Mouse (Mus musculus) liver, adult 2 months (tissue): ENCODE results near the gene Tsen34. TPM values are rescaled to one million over a fixed set of nuclear protein-coding genes. Genes with fewer than 3 reads are reported as not detected.
A peak's percentile ranks its signal among the peaks of the same experiment; 100 is the strongest.

Experiments
- DNase-seq: peaks from one replicate; pipeline ENCODE4 v3.0.0-alpha.2; 2011; ENCODE audit warnings: low read depth, low spot score; ENCODE audit errors: extremely low read depth
- H3K27ac ChIP-seq: fragments of 200-500 bp; replicated peaks from 2 replicates; pipeline ENCODE4 v1.5.1; 2012; ENCODE audit warnings: low read depth, mild to moderate bottlenecking, control low read depth, inconsistent platforms, low read length; ENCODE audit not compliant: insufficient read depth
- H3K27me3 ChIP-seq: fragments of 200-500 bp; 2 replicates; pipeline ENCODE4 v1.6.1; 2012; ENCODE audit warnings: mild to moderate bottlenecking, moderate library complexity, low read length, inconsistent platforms; ENCODE audit not compliant: control insufficient read depth, insufficient read depth
- H3K36me3 ChIP-seq: fragments of 200-500 bp; 2 replicates; pipeline ENCODE4 v1.6.1; 2012; ENCODE audit warnings: low read length, inconsistent platforms; ENCODE audit not compliant: control insufficient read depth, insufficient read depth
- H3K4me1 ChIP-seq: fragments of 200-500 bp; 2 replicates; pipeline ENCODE4 v1.6.1; 2011; ENCODE audit warnings: low read length; ENCODE audit not compliant: control insufficient read depth, insufficient read depth
- H3K4me3 ChIP-seq: fragments of 200-500 bp; 2 replicates; pipeline ENCODE4 v1.5.1; 2011; ENCODE audit warnings: low read depth, mild to moderate bottlenecking, control low read depth, low read length, moderate library complexity; ENCODE audit not compliant: insufficient read depth
- H3K79me2 ChIP-seq: fragments of 200-500 bp; 2 replicates; pipeline ENCODE4 v1.6.1; 2012; ENCODE audit warnings: inconsistent platforms, mild to moderate bottlenecking, low read length, moderate library complexity; ENCODE audit not compliant: control insufficient read depth, insufficient read depth
- H3K9ac ChIP-seq: fragments of 200-500 bp; 2 replicates; pipeline ENCODE4 v1.6.1; 2012; ENCODE audit warnings: low read depth, mild to moderate bottlenecking, control low read depth, inconsistent platforms, low read length
- CTCF ChIP-seq: fragments of 200-500 bp; IDR thresholded peaks from 2 replicates; pipeline ENCODE4 v1.5.1; 2011; ENCODE audit warnings: low read depth, low read length, control low read depth
- POLR2A ChIP-seq: fragments of 200-500 bp; IDR thresholded peaks from 2 replicates; pipeline ENCODE4 v1.6.1; 2011; ENCODE audit warnings: low read length, control low read depth; ENCODE audit not compliant: insufficient read depth; ENCODE audit errors: extremely low read depth
- WGBS: fragments of 180-500 bp; shearing (Covaris S2); methylation state at CpG from one replicate; pipeline ENCODE4 v1.1.7; 2018; 5-methylcytosine and 5-hydroxymethylcytosine counted together
- polyA plus RNA-seq: library from polyadenylated mRNA; depleted of rRNA; stranded (reverse); fragments of >200 nt; gene quantifications from 2 replicates; pipeline ENCODE4 v1.2.3, GENCODE M21; 2012; rRNA removed
- total RNA-seq: library from RNA; depleted of rRNA; stranded (reverse); fragments of >200 nt; gene quantifications from 2 replicates; pipeline ENCODE4 v1.2.3, GENCODE M21; 2014; rRNA removed

The Tsen34 gene
- 33.7 and 37.3 TPM in 2 replicates for total RNA-seq
- polyA plus RNA-seq = 52.7 and 53.6 TPM in 2 replicates

GRCm38 (mm10) chr7:3692382-3692986, at the start of gene Tsen34:
Gene Tsen34, plus strand, starts transcription at chr7:3692863.
- Histone ChIP-seq H3K9ac (peak within 1 kb of the TSS; percentile 95), H3K79me2 (peaks cover 5% of the 10 kb centered on the region; the same call in 1 of the 2 replicates), H3K27ac (peak within 1 kb of the TSS; percentile 74), H3K36me3 (peaks cover 8% of the 10 kb centered on the region), H3K27me3 (no peaks in the 10 kb centered on the region), H3K4me3 (peak within 1 kb of the TSS; percentile 93), H3K4me1 (peaks cover 7% of the 10 kb centered on the region; the same call in 1 of the 2 replicates)
- under 1% methylated on average over 49 of the region's 49 CpGs for WGBS
- peak; percentile 31 for DNase-seq
- 0 out of 2 replicates have a peak, but pooled peaks have one; percentile 18 for TF ChIP-seq CTCF
- TF ChIP-seq POLR2A = 0 out of 2 replicates have a peak, but pooled peaks have one; percentile 22

DNA sequence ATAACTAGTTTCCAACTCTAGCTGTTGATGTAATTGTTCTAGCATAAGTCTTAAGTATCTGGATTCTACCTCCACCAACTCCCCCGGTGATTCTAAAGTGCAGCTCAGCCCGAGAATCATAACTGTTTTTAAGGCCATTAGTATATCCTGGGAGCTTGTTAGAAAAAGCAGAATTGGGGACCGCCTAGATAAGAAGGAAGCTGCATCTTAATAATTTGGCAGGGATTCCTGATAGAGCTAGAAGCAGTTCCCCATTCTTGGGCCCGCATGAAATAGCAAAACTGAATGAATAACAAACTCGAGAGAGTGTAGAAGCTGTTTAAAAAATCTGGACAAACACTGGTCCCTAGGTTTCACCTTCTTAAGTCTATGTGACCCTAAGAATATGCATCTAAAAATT, 49.3 kb upstream of the Tsen34 start:
- peaks cover 15% of the 10 kb centered on the region for H3K4me1 ChIP-seq
- DNase-seq = no peak
- no peaks in the 10 kb centered on the region for H3K36me3 ChIP-seq
- no peak overlapping the region for H3K9ac ChIP-seq
- TF ChIP-seq CTCF = no peak
- no peak for TF ChIP-seq POLR2A
- H3K27me3 ChIP-seq = no peaks in the 10 kb centered on the region
- peaks cover 24% of the 10 kb centered on the region for H3K79me2 ChIP-seq
- no peak overlapping the region for H3K4me3 ChIP-seq
- no peak overlapping the region for H3K27ac ChIP-seq
- WGBS = 58% methylated on average over 5 of the region's 5 CpGs

- Histone ChIP-seq H3K79me2 (peaks cover 24% of the 10 kb centered on the region), H3K4me1 (peaks cover 15% of the 10 kb centered on the region), H3K36me3 (no peaks in the 10 kb centered on the region), H3K27ac (no peak overlapping the region), H3K9ac (no peak overlapping the region), H3K27me3 (no peaks in the 10 kb centered on the region), H3K4me3 (no peak overlapping the region)
- no peak for DNase-seq
- no peak for TF ChIP-seq POLR2A
- TF ChIP-seq CTCF = no peak
- WGBS = 19% methylated on average over 9 of the region's 9 CpGs
Measured at GRCm38 (mm10) chr7:3643843-3644242, 48.8 kb upstream of the Tsen34 start.

DNA sequence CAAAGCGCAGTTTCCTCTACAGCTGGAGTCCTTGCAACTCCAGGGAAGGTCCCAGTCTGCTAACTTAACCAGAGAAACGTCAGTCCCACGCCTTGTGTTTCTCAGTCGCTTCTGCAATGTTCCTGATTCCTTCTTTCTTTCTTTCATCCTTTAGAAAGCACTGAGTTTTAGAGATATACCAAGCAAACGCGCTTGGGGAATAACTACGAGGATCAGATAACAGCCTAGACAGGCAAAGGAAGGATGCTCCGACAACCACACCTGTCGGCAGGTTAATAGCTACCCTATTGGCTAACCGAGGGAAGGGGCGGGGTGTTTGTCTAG, 48.4 kb upstream of the Tsen34 start:
- Histone ChIP-seq H3K27me3 (no peaks in the 10 kb centered on the region), H3K79me2 (peaks cover 24% of the 10 kb centered on the region), H3K4me1 (peaks cover 15% of the 10 kb centered on the region), H3K9ac (no peak overlapping the region), H3K4me3 (peak overlapping the region; percentile 21; the same call in 1 of the 2 replicates), H3K27ac (no peak overlapping the region; the same call in 1 of the 2 replicates), H3K36me3 (no peaks in the 10 kb centered on the region)
- 1% methylated on average over 11 of the region's 11 CpGs for WGBS
- DNase-seq = no peak
- TF ChIP-seq CTCF (no peak), POLR2A (no peak)

DNA sequence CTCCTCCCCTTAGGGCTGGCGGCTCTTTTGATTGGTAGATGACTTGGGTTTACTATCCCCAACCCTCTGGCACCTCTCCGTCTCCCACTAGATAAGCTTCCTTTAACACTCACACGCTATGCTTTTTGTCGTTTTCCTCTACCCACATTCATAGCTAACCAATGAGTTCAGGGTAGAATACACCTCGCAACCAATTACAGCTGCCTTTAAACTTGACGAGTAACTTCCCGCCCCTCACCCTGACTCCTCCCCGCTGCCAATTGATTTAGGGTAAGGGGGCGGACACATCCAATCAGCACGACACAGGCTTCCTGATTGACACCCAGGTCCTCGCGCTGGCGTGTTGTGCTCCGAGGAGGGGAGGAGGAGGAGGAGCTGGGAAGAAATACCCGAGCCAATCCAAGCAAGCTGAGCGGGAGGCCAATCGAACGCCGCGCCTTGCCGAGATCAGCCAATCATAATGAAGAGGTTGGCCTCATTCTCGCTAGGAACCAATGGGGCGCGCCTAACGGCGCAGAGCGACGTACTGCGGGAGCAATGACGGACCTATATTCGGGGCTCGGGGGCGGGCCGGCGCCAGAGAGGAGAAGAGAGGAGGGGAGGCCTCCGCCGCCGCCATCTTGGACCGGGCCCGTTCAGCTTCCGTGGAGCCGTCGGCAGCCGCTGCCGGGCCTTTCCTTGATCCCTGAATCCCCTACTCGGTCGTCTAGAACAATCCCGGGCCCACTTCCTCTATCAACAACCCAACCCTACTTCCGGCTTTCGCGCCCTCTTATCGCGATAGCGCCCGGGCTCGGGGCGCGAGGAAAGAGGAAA, 47.8 kb upstream of the Tsen34 start, which contains the start of gene Cnot3:
Cnot3 (plus strand) TSS at position 597 of the 816 bp plus-strand sequence.
- Histone ChIP-seq H3K36me3 (no peaks in the 10 kb centered on the region), H3K9ac (peak within 1 kb of the TSS; percentile 98), H3K4me3 (peak within 1 kb of the TSS; percentile 97), H3K27me3 (no peaks in the 10 kb centered on the region), H3K79me2 (peaks cover 24% of the 10 kb centered on the region), H3K27ac (peak within 1 kb of the TSS; percentile 94), H3K4me1 (peaks cover 15% of the 10 kb centered on the region)
- under 1% methylated on average over 58 of the region's 58 CpGs for WGBS
- peak; percentile 99 for DNase-seq
- no peak for TF ChIP-seq CTCF
- TF ChIP-seq POLR2A = peak; percentile 83
